Mouse (Mus musculus) ES-CJ7 (cell line): Measurements from ENCODE around the gene 4930412O13Rik.

ENCODE experiments used
- DNase-seq: peaks from one replicate; pipeline ENCODE4 v3.0.0; 2011; ENCODE audit warnings: low read depth, low spot score

4930412O13Rik gene

DNA sequence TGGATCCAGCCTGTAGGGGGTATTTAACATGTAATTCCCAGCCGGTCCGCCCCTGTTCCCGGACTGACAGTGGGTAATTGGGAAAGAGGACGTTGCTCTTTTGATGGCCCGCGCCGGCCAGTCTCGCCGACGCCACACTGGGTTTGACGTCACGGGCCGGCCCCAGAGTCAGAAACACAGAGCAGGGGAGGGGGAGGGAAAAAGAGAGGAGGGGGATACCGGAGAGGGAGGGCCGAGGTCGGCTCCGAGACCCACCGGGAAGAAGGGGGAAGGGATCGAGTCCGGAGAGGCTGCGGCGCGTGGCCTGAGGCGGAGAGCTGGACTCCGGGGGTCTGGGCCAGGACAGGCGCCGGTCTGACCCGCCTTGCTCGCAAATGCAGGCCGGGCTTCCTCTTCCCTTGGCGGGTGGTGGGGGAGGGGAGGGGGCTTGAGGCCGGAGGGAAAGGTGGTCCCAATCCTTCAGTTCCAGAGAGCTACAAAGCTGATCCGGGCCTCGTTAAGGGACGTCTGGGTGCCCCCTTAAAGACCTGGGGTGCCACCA is at the start of gene 4930412O13Rik:
Gene 4930412O13Rik, plus strand, starts transcription at position 202 of the 541 bp plus-strand sequence.
- DNase-seq: no peak

DNA sequence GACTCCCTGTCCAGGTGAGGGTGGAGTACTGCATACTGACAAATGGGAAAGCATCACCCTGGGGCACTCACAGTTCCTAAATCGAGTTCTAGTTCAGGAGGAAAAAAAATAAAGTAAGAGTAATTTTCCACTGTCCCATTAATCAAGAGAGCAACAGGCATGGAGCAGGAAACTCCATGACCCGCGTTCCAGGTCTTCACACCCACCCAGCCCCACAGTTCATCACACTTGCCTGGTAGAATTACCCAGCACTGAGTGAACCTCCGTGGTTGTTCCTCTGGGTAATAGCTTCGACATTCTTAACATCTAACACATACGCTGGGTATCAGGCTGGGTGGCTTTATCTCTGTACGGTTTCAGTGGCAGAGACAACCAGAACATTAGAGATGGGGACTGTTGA is 47.3 kb upstream of the 4930412O13Rik start:
- no peak for DNase-seq

DNA sequence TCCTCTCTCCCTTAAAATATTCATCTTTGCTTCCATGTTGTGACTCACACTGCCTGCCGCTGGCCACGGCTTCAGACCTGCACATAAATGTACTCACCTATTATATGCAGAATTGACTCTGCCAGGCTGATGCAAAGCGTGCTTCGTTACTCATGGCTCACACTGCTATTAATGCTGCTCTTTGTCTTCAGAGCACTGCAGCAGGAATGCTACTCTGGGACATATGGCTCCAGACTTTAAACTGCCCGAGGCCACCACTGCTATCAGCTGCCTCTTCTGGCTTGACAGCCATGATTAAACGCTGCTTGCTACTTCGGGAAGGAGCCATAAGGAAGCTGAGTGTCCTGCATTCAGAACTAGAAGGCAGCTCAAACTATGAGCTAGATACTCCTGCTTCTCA is 45.9 kb upstream of the 4930412O13Rik start:
- no peak for DNase-seq

DNA sequence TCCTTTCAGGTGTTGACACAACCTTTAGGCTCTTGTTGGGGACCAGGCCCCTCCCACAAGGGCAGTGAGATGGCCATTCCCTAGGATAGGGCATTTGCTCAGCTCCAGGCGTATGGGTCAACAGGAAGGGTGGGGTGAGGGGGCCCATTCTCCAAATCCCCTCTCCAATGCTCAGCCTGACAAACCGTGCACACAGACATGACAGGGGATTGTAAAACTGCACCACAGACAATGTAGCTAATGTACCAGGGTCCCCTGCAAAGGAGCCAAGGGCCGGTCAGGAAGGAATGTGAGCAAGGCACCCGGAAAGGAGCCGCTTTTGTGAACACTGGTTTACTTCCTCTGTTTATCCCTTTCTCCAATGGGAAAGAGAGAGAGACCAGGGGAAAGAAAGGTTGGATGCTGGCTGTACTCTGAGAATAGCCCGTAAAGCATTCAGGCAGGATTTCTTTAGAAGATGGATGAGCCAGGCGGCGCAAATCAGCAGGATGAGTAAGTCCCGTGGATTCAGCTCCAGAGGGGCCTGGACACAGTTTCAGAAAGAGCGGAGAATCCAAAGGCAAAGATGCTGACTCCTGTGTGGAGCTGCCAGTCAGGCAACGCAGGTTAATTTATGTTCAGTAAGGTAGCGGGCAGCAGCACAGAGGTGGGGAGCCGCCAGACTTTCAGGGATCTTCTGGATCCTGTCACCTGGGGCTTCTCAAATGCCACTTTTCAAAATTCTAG is 28.0 kb upstream of the 4930412O13Rik start:
- DNase-seq: no peak

DNA sequence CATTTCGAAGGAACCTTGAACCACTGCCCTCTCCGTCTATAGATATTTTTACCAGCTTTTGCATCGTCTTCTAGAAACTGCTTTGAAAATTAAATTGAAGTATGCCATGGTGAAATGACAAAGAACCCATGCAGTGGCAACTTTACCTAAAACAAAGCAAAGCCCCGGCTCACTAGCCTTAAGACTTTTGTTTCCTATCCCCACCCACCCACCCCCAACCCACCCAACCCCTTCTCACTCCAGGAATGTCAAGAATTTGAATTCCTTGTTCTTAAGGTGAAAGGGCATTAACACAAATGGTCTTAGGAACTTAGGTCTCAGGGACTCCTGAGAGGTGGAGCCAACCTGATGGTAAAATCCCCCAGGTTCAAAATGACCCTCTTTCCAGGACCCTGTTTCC is 25.2 kb upstream of the 4930412O13Rik start:
- peak; percentile 75 for DNase-seq

DNA sequence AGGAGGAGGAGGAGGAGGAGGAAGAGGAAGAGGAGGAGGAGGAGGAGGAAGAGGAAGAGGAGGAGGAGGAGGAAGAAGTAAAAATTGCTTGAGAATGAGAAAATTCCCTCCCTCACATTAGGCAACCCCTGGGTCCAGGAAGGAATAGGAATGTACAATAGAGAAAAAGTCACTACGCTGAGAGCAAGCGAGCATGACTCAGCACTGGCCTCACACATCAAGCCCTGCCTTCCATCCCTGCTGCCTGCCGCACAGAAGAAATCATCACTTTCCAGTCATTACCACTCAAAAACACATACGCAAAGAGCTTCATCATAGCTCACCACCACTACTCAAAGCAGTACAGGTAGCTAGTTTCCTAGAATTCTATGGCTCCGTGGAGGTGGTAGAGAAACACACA is 20.4 kb upstream of the 4930412O13Rik start:
- no peak for DNase-seq

DNA sequence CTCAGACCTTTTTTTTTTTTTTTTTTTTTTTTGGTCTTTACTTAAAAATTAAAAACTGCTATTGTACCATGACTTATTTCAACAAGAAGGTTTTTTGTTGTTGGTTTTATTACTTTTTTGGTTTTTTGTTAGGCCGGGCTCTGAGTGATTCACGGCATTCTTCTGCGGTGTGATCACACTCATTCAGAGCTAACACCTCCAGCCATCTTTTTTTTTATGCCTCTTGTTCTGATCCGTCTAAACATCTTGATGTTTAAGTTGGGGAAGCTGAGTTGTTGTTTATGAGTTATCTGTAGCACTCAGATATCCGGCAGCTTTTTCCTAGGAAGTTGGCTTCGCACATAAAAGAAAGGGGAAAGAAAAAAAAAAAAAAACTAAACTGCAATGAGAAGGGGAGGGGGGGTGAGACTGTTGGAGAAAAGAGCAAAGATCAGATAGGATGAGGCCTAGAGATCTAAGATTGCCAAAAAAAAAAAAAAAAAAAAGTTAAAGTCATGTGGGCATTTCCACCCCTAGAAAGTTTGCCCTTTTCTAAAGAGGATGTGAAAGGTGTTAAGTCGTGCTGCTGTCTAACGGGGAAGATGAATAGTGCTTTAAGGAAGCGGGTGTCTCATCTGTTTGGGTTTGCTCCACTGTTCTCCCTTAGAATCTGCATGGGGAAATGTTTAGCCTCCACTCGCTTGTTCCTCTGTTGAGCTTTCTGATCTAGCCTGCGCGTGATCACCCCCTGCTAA is 13.8 kb upstream of the 4930412O13Rik start:
- no peak for DNase-seq

DNA sequence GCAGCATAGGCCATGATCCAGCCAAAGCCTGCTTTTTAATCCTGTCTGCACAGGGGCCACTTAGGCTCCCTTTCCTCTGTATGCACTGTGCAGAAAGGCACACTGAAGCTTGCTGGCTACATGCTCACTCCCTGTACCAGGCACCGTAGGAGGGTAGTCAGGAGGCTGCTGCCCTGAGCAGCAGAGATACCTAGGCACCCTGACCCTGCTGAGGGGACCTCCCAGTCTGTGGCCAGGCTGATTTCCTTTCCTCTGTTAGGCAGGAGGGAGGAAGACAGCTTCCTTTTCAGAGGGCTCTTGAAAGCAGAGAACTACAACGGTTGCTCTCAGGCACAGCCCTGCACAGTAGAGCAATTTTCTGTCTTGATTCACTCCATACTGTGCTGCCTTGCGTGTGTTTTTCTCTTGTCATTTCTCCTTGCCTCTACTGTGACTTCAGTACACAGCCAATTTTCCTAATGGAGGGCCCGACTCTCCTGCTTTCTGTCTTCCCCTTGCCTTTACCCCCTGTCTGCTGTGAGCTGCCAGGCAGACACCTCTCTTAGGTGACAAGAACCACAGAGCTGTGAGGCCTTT is 9.8 kb upstream of the 4930412O13Rik start:
- DNase-seq: no peak

DNA sequence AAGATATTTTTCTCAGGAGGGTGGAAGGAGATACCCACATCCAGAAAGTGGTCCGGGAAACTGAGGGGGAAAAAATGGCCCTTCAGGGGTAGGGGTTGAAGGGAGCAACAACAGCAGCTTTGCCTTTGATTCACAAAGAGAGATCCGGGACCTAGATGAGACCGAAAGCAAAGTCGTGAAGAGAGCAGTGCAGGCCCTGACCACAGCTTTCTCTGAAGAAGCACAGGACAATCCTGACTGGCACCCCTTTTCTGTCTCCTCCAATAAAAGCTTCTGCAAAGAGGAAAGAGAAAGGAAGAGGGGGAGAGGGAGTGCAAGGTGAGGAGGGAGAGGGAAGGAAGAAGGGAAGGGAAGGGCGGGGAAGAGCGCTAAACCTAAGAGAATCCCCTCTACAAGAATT is 9.3 kb upstream of the 4930412O13Rik start:
- DNase-seq: no peak

DNA sequence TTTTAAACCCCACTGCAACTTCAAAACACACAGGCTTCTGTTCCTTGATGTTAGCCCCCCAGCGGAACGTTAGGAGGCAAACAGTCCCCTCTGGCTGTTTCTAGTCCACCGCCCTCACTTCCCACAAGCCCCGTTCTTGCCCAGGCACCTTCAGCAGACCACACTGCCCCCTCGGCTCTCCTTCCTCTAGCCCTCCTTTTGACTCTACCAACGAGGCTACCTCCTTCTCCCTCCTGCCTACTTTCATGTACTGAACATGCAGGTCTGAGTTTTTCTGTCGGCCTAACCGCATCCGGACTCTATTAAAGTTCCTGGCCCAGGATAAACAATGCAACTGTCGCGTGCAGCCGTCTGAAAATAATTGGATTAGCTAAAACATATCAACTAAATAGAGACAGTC is 8.4 kb upstream of the 4930412O13Rik start:
- no peak for DNase-seq

DNA sequence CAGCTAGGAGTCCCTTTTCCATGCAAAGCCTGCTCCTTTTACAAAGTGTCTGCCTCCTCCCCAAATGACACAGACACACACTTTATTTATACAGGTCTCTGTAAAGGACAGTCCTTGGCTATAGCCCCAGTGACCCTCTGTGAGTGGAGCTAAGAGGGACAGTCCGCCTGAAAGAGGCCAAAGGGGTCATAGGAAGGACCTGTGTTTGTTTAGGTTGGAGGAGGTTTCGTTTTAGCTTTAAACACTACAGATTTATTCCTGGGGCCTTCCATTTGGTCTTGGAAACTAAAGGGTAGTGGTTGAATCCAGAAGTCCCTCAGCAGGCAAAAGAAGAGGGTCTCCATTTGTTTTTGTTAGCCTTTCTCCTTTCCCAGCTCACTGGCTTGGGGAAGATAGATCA is 7.3 kb upstream of the 4930412O13Rik start:
- no peak for DNase-seq

DNA sequence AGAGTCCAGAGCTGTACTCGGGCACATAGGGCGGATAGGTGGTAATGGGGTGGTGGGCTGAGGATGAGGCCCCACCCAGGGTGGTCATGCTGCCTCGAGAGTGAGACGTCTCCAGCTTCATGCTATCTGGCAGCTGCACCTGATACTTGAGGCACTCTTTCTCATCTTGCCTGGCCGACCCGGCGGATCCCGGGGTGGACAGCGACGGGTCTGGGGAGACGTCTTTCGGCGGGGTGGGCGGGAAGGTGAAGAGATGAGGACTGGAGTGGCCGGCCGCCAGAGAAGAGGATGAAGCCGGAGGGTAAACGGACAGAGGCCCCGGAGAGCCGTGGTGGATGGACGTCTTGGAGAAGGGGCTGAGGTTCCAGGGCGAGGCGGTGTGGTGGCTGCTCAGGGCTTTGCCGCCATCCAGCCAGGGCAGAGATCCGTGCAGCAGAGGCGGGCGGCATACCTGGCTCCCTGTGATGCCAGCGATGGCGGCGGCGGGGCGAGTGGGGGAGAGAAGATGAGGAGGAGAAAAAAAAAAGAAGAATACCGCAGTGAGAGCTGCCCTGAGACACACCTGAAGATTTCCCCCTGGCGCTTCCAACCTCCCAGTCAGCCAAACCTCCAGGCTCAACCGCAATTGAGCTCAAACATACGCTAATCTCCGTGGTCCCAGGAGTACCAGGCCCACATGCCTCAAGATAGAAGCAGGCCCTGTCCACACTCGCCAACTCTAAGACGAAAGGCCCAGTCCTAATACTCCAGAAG is 6.4 kb upstream of the 4930412O13Rik start:
- no peak for DNase-seq

DNA sequence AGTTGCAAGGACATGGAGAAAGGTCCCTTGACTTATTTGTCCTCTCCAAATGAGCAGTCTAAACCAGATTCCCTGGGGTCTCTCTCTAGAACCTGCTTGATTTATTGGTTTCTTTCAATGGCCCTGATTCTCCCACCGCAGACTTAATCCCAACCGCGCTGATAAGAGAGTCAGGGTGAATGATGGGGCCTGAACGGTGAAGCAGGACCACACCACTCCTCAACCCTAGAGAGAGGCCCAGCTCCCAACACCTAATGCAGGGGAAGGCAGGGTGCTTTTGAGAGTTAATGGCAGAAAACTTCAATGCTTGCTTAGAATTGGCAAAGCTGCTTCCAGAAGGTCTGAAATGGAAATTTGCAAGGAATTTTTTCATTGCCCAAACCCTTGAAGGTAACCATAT is 5.8 kb upstream of the 4930412O13Rik start:
- no peak for DNase-seq

DNA sequence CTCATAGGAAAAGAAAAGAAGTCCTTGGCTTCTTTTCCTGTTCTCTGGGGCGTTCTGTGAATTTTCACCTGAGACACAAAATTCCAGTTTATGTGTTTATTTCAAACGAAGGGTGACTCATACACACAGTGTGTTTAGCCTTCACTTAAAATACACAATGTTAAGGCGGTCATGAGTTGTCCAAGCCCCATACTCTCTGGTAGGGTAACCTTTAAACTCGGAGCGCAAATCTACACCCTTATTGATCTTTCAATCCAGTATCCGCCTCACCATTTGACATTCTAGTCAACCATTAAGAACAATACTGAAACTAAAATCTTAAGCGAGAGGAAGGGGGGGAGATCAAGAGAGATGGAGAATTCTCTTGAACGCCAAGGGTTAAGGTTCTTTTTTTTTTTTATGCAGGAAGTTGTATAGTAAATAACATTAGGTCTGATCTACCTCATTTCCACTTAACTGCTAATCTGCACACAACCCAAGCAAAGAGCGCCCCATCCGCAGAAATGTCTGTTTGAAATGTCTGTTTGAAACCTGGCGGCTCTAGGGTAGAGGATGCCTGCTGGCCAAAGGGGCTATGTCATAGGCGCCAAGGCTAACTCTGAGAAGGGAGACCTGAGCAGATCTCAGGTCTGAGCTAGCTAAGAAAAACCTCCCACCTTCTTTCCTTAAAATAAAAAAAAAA is 5.2 kb upstream of the 4930412O13Rik start:
- no peak for DNase-seq

DNA sequence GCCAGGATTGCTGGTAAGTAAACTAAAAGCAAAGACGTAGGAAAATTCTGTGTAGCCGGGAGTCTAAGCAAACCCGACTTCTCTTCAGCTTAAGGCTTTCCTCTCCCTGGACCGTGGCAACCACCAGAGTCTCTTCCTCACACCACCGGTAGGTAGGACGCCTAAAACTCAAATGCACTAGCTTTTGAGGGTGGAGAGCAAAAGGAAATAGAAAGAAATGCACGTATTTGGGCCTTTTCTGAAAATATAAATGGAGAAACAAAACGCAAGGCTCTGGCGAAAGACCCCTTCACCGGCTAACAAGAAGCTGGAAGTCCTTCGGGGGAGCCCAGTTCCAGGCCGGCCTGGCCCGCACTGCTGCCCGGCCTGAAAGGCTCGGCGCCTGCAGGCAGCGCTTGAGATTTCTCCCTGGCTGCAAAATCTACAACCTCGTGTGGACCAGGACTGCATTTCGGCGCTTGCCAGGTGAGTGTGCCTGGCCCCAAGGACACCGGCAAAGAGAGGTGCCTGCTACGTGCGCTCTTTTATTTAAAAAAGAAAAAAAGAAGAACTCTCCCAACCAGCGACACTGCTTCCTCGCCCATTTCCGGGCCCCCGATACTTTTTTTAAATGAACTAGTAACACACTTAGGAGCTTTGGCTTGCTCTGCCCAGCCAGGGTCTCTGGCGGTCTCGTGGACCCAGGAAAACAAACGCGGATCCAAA is 4.3 kb upstream of the 4930412O13Rik start:
- DNase-seq: no peak

DNA sequence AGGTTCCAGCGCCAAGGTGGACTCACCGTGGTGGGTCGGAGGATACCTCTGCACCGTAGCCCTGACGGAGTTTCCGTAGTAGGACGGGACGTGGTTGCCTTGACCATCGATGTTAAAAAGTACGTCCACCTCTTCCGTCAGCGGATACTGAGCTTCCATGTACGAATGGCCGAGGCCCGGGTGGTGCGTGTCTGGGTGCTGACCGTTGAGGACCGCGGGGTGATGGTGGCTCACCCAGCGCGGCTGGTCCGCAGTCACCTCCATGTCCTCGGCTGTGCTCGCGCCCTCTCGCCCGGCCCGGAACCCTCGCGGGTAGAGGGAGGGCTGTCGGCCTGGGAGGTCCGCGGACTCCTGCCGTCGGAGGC is 3.7 kb upstream of the 4930412O13Rik start:
- no peak for DNase-seq

DNA sequence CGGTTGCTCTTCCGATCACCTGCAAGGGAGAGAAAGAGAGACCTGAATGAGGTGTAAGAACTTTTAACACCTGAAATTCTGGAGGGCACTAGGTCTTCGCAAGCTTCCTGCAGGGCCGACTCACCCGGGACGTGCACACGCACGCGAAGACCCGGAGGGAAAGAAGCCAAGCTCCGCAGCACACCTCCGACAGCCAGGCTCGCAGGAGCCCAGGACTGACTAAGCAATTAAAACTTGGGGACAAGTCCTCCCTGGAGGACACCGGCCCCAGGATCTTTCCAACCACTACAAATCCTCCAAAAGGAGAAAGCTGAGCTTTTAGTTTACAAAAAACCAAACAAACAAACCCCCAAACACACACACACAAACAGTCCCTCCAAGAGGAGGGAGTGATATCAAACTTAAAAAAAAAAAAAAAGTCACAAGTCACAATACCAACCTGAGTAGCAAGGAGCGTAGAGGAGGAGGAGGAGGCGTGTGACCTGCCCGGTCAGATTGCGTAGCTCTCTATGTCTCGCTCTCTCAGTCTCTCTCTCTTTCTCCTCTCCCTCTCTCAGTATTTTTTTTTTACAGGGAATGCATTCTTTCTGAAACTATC is 3.0 kb upstream of the 4930412O13Rik start:
- no peak for DNase-seq

DNA sequence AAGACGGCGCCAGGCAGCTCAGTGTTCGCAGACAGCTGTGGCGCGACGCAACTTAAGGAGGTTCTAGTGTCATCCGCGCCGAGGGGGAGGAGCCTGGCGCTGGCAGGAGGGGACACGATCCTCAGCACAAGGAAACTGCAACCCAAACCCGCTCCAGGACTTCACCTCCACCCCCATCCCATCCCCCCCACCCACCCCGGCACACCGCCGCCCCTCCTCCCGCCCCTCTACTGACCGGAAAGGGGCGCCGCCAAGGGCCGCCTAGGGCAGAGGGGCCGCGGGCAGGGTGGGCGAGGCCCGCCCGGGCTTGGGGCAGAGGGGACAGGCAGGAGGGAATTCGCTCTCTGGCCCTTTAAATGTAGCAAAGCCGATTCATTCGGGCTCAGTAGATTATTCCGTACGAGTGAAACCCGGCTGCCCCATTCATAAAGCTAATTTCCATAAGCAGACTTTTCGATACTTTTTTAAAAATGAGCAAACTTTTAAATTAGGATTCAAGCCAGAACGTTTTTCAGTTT is 2.4 kb upstream of the 4930412O13Rik start:
- peak; percentile 79 for DNase-seq

DNA sequence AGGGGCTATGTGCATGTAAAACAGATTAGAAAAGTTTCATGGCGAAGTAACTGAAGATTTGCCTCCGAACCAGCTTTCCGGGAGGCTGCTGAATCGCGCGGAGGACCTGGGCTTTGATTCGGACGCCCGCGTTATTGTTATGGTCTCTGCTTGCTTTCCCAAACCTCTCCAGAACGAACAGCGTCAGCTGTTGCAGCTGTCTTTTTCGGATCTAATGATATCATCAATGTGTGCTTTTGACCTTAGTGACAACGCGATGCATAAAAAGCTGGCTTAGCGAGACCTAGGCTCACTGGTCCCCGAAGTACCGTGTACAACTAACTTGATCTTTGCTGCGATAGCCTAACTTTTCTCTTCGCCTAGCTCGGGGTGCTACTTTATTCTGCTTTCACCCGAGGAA is 2.0 kb upstream of the 4930412O13Rik start:
- DNase-seq: peak; percentile 50

DNA sequence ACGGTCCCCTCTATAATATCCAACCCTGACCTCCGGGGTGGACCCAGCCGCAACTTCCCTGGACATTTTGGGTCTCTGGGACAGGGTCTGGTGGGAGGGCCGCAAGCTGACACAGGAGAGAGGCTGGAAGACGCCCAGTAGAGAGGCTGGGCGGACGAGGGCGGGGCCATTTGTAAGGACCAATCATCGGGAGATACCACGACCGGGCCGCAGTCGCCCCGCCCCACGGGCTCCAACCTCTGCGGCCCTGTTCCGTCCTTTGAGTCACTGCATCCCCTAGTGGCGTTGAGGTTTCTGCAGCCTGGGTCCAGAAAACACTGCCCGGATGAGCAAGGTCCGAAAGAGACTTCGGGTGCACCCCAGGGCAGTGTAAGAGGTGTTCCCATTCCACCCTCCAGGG is 1.6 kb upstream of the 4930412O13Rik start:
- DNase-seq: peak; percentile 96
